Mouse (Mus musculus): Measurements from ENCODE around the gene Zkscan4. TPM values are rescaled to one million over a fixed set of nuclear protein-coding genes. Genes with fewer than 3 reads are reported as not detected.
A peak's percentile ranks its signal among the peaks of the same experiment; 100 is the strongest.
"Not testable (repeated sequence)": the region's sequence is repeated elsewhere in the genome, so short reads cannot be mapped to it uniquely, and the experiment has no call there.

Zkscan4 gene
- polyA plus RNA-seq, 1 experiment from 2014 or later = 3.2 TPM

DNA sequence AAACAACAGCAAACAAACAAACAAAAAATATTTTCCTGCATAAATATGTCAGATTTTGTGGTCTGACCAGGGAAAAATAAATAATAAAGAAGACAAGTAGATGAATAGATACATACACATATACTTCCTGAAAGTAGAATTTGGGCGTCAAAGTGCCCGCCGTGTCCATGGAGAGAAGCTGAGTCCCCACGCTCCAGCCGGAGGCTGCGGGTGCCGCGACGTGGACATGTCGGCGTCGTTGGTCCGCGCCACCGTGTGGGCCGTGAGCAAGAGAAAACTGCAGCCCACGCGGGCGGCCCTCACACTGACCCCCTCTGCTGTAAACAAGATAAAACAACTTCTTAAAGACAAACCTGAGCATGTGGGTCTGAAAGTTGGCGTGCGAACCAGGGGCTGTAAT lies 16.4 kb downstream of the Zkscan4 start, which contains the start of gene AK157302:
AK157302 (plus strand) TSS at position 144 of the 400 bp plus-strand sequence.
- H3K4me1 ChIP-seq (ENCODE audit: control insufficient read depth, insufficient read depth, low read length) = no peaks in the 10 kb centered on the region
- no peak for ATAC-seq (ENCODE audit: low FRiP score, low TSS enrichment)
- no peak within 1 kb of the TSS for H3K4me2 ChIP-seq (replicated peaks; ENCODE audit: low read depth, low read length)
- no peak within 1 kb of the TSS for H3K27ac ChIP-seq (ENCODE audit: low read depth, low read length)
- no peak within 1 kb of the TSS for H3K9ac ChIP-seq (ENCODE audit: low read depth, low read length)
- no peak within 1 kb of the TSS for H3K4me3 ChIP-seq (ENCODE audit: low read length)
- WGBS = 89% methylated on average over 21 of the region's 21 CpGs
- H3K36me3 ChIP-seq (ENCODE audit: control insufficient read depth, insufficient read depth, low read length) = no peaks in the 10 kb centered on the region
- H3K27me3 ChIP-seq (ENCODE audit: control insufficient read depth, insufficient read depth, low read length) = no peaks in the 10 kb centered on the region
- no peaks in the 10 kb centered on the region for H3K9me3 ChIP-seq (ENCODE audit: control insufficient read depth, low read length)

DNA sequence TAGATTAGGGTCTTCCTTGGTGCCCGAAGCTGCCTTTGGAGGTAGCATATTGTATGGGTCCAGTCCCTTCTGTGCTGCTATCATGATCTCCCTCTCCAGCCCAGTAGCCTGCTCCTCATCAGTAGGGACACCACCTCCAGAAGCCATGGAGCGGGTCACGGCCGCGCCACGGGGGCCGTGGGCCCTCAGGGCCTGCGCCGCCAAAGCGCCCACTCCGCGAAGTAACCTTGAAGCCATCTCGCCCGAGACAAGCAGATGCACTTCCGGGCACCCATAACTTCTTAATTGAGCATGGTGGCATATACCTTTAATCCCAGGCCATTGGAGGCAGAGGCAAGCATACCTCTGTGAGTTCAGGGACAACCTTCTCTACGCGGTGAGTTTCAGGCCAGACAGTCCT lies 22.5 kb downstream of the Zkscan4 start, which contains the start of gene Gm11273:
Gm11273 (minus strand) TSS at position 237 of the 400 bp plus-strand sequence.
- 97% methylated on average over 17 of the region's 17 CpGs for WGBS
- not testable (repeated sequence) for ATAC-seq (ENCODE audit: low FRiP score, low TSS enrichment); H3K9ac ChIP-seq (ENCODE audit: low read depth, low read length); H3K4me3 ChIP-seq (ENCODE audit: low read length); H3K27me3 ChIP-seq (ENCODE audit: control insufficient read depth, insufficient read depth, low read length); H3K4me1 ChIP-seq (ENCODE audit: control insufficient read depth, insufficient read depth, low read length); H3K4me2 ChIP-seq (replicated peaks; ENCODE audit: low read depth, low read length); H3K36me3 ChIP-seq (ENCODE audit: control insufficient read depth, insufficient read depth, low read length); H3K9me3 ChIP-seq (ENCODE audit: control insufficient read depth, low read length); H3K27ac ChIP-seq (ENCODE audit: low read depth, low read length)

DNA sequence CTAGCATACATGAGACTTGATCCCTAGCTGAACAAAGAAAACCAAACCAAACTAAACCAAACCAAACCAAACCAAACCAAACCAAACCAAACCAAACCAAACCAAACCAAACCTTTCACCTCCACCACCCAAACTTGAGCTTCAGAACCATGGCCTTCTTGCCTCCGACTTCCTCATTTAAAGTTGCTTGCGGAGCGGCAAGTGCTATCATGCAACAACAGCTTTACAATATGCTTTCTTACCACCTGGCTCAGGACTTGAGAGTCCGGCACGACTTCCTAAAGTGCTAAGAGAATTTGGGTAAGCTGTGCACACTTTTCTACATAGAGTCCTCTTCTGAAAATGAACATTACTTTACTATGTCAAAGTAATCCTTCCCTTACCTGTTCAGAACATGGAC lies 23.6 kb downstream of the Zkscan4 start:
- Histone ChIP-seq H3K36me3 (ENCODE audit: control insufficient read depth, insufficient read depth, low read length) (no peaks in the 10 kb centered on the region), H3K27me3 (ENCODE audit: control insufficient read depth, insufficient read depth, low read length) (no peaks in the 10 kb centered on the region), H3K4me3 (ENCODE audit: low read length) (no peak overlapping the region), H3K4me1 (ENCODE audit: control insufficient read depth, insufficient read depth, low read length) (no peaks in the 10 kb centered on the region), H3K9ac (ENCODE audit: low read depth, low read length) (no peak overlapping the region), H3K27ac (ENCODE audit: low read depth, low read length) (no peak overlapping the region), H3K9me3 (ENCODE audit: control insufficient read depth, low read length) (no peaks in the 10 kb centered on the region), H3K4me2 (replicated peaks; ENCODE audit: low read depth, low read length) (no peak overlapping the region)
- 81% methylated on average over 5 of the region's 5 CpGs for WGBS
- no peak for ATAC-seq (ENCODE audit: low FRiP score, low TSS enrichment)

DNA sequence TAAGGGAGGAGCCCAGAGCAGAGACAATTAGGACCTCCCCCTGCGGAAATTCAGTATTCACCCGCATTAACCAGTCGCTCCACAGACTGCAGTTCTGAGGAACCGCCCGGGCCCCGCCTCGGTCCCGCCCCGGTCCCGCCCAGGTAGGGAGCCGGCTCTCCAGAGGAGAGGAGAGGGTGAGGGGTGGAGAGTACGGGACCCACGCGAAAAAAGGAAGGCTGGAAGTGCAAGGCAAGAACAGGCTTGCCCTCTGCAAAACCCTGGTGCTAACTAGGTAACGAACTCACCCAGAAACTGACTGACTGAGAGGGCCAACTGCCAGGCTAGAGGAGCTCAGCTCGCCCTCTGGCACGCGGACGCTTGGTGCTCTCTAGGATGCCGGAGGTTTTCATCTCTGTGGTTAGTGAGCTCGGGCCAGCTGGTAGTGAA lies 27.5 kb downstream of the Zkscan4 start:
- H3K9me3 ChIP-seq (ENCODE audit: control insufficient read depth, low read length) = no peaks in the 10 kb centered on the region
- H3K9ac ChIP-seq (ENCODE audit: low read depth, low read length) = peak overlapping the region; percentile 53
- under 1% methylated on average over 21 of the region's 21 CpGs for WGBS

DNA sequence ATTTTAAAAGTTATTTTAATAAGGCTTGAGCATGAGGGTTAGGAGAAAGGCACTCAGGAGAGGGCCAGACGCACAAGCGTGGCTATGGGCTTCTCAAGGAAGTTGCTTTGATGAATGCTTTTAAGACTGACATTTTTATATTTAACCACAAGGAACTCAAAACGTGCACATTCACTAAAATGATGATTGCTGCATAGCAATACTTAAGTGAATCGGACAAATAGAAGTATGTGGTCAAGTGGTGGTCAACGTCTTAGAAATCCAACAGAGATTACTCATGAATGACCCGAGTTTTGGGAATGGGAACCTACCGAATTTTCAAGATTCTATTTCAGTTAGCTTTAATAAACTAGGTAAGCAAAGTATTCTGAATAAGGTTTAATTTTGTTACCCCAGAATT lies 51.4 kb downstream of the Zkscan4 start:
- H3K4me3 ChIP-seq (ENCODE audit: low read length) = peak overlapping the region; percentile 79
- no peaks in the 10 kb centered on the region for H3K4me1 ChIP-seq (ENCODE audit: control insufficient read depth, insufficient read depth, low read length)
- H3K27ac ChIP-seq (ENCODE audit: low read depth, low read length) = no peak overlapping the region
- ATAC-seq (ENCODE audit: low FRiP score, low TSS enrichment) = no peak
- H3K4me2 ChIP-seq (replicated peaks; ENCODE audit: low read depth, low read length) = peak overlapping the region; percentile 59
- no peaks in the 10 kb centered on the region for H3K27me3 ChIP-seq (ENCODE audit: control insufficient read depth, insufficient read depth, low read length)
- H3K9me3 ChIP-seq (ENCODE audit: control insufficient read depth, low read length) = no peaks in the 10 kb centered on the region
- peaks cover 18% of the 10 kb centered on the region for H3K36me3 ChIP-seq (ENCODE audit: control insufficient read depth, insufficient read depth, low read length)
- WGBS = 43% methylated on average over 7 of the region's 7 CpGs
- H3K9ac ChIP-seq (ENCODE audit: low read depth, low read length) = peak overlapping the region; percentile 44; the same call in 1 of the 2 replicates

More for the DNA sequence above, 27.5 kb downstream of the Zkscan4 start:
- H3K36me3 ChIP-seq (ENCODE audit: control insufficient read depth, insufficient read depth, low read length) = no peaks in the 10 kb centered on the region
- peak overlapping the region; percentile 58 for H3K4me3 ChIP-seq (ENCODE audit: low read length)
- H3K4me1 ChIP-seq (ENCODE audit: control insufficient read depth, insufficient read depth, low read length) = no peaks in the 10 kb centered on the region
- ATAC-seq (ENCODE audit: low FRiP score, low TSS enrichment) = peak; percentile 100
- H3K27ac ChIP-seq (ENCODE audit: low read depth, low read length) = peak overlapping the region; percentile 10; the same call in 1 of the 2 replicates
- H3K4me2 ChIP-seq (replicated peaks; ENCODE audit: low read depth, low read length) = peak overlapping the region; percentile 51
- H3K27me3 ChIP-seq (ENCODE audit: control insufficient read depth, insufficient read depth, low read length) = no peaks in the 10 kb centered on the region

DNA sequence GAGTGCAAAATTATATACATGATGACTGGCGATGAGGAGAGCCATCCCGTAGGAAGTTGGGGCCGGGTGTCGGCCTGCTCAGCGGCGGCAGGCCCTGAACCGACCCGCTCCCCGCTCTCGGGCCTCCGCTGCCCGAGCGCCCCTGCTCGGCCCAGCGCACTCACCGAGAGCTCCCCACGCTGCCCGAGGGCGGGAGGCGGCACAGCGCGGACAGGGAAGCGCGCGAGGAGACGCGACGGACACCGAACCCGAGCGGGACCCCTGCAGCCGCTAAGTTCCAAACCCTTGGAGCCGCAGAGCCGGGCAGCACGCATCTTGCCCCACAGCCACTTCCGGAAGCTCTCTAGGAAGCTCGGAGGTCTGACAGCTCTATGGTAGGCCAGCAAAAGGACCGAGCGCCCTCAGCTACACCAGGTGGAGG lies 52.1 kb downstream of the Zkscan4 start, which contains the start of gene Zkscan8:
Zkscan8 (minus strand) TSS at position 340 of the 421 bp plus-strand sequence.
- peak within 1 kb of the TSS; percentile 96 for H3K9ac ChIP-seq (ENCODE audit: low read depth, low read length)
- peak; percentile 99 for ATAC-seq (ENCODE audit: low FRiP score, low TSS enrichment)
- H3K27ac ChIP-seq (ENCODE audit: low read depth, low read length) = peak within 1 kb of the TSS; percentile 94
- no peaks in the 10 kb centered on the region for H3K9me3 ChIP-seq (ENCODE audit: control insufficient read depth, low read length)
- H3K36me3 ChIP-seq (ENCODE audit: control insufficient read depth, insufficient read depth, low read length) = peaks cover 13% of the 10 kb centered on the region
- under 1% methylated on average over 39 of the region's 39 CpGs for WGBS
- peak within 1 kb of the TSS; percentile 59 for H3K4me2 ChIP-seq (replicated peaks; ENCODE audit: low read depth, low read length)
- no peaks in the 10 kb centered on the region for H3K4me1 ChIP-seq (ENCODE audit: control insufficient read depth, insufficient read depth, low read length)
- H3K4me3 ChIP-seq (ENCODE audit: low read length) = peak within 1 kb of the TSS; percentile 79
- no peaks in the 10 kb centered on the region for H3K27me3 ChIP-seq (ENCODE audit: control insufficient read depth, insufficient read depth, low read length)

MicroRNA genes within 50 kb of the gene (microRNA counts, 519-probe panel; counts per million panel counts)
- 4,097 counts per million, percentile 24 among the panel's probes with 10 or more counts for microRNA mmu-miR-1896

Small RNA genes lying within 50 kb of the gene (microRNA-seq; reads per million reads assigned to microRNA genes)
- not detected for gene Mir1896

Other genes starting within 250 kb of the Zkscan4 start
- gene Gpx5, start 186.2 kb upstream of the Zkscan4 start, polyA plus RNA-seq (2014; fragmentation: Nextera tagmentation; extraction: Ambion mirVana) = not detected in 2 replicates
- gene Gpx6, start 166.8 kb upstream of the Zkscan4 start, polyA plus RNA-seq (2014; fragmentation: Nextera tagmentation; extraction: Ambion mirVana) = 3.4 and 3.9 TPM in 2 replicates
- gene Olfr1367, start 132.0 kb upstream of the Zkscan4 start, polyA plus RNA-seq (2014; fragmentation: Nextera tagmentation; extraction: Ambion mirVana) = not detected in 2 replicates
- gene Zscan12, start 116.1 kb upstream of the Zkscan4 start, polyA plus RNA-seq (2014; fragmentation: Nextera tagmentation; extraction: Ambion mirVana) = 10.9 and 15.5 TPM in 2 replicates
- 73.9 and 80.4 TPM in 2 replicates for gene Zkscan3, start 76.2 kb upstream of the Zkscan4 start, polyA plus RNA-seq (2014; fragmentation: Nextera tagmentation; extraction: Ambion mirVana)
- gene Pgbd1, start 37.8 kb upstream of the Zkscan4 start, polyA plus RNA-seq (2014; fragmentation: Nextera tagmentation; extraction: Ambion mirVana) = 3.4 and 4.9 TPM in 2 replicates
- gene Zscan26, start 25.2 kb upstream of the Zkscan4 start, polyA plus RNA-seq (2014; fragmentation: Nextera tagmentation; extraction: Ambion mirVana) = 23.5 and 27.6 TPM in 2 replicates
- 2.2 and 2.6 TPM in 2 replicates for gene Nkapl, start 10.4 kb upstream of the Zkscan4 start, polyA plus RNA-seq (2014; fragmentation: Nextera tagmentation; extraction: Ambion mirVana)
- not detected in 2 replicates for gene Gm10065, start 534 bp downstream of the Zkscan4 start, polyA plus RNA-seq (2014; fragmentation: Nextera tagmentation; extraction: Ambion mirVana)
- 0.23 and 0.34 TPM in 2 replicates for gene AK157302, start 16.3 kb downstream of the Zkscan4 start, polyA plus RNA-seq (2014; fragmentation: Nextera tagmentation; extraction: Ambion mirVana)
- 4.7 and 7.2 TPM in 2 replicates for gene Gm11273, start 22.5 kb downstream of the Zkscan4 start, polyA plus RNA-seq (2014; fragmentation: Nextera tagmentation; extraction: Ambion mirVana)
- gene Zkscan8, start 52.2 kb downstream of the Zkscan4 start, polyA plus RNA-seq (2014; fragmentation: Nextera tagmentation; extraction: Ambion mirVana) = 7.3 and 11.8 TPM in 2 replicates
- gene Olfr1366, start 63.9 kb downstream of the Zkscan4 start, polyA plus RNA-seq (2014; fragmentation: Nextera tagmentation; extraction: Ambion mirVana) = 0.18 and 0.20 TPM in 2 replicates
- 0.05 TPM in 1 of 2 replicates, not detected in the other for gene Olfr1535, start 81.0 kb downstream of the Zkscan4 start, polyA plus RNA-seq (2014; fragmentation: Nextera tagmentation; extraction: Ambion mirVana)
- gene Olfr1364, start 102.9 kb downstream of the Zkscan4 start, polyA plus RNA-seq (2014; fragmentation: Nextera tagmentation; extraction: Ambion mirVana) = not detected in 2 replicates
- not detected in 2 replicates for gene Olfr1362, start 135.1 kb downstream of the Zkscan4 start, polyA plus RNA-seq (2014; fragmentation: Nextera tagmentation; extraction: Ambion mirVana)
- gene Olfr11, start 163.6 kb downstream of the Zkscan4 start, polyA plus RNA-seq (2014; fragmentation: Nextera tagmentation; extraction: Ambion mirVana) = 0.07 TPM in 1 of 2 replicates, not detected in the other
- gene Olfr1361, start 184.5 kb downstream of the Zkscan4 start, polyA plus RNA-seq (2014; fragmentation: Nextera tagmentation; extraction: Ambion mirVana) = not detected in 2 replicates
- not detected in 2 replicates for gene Olfr1360, start 198.5 kb downstream of the Zkscan4 start, polyA plus RNA-seq (2014; fragmentation: Nextera tagmentation; extraction: Ambion mirVana)
- gene Olfr1359, start 219.2 kb downstream of the Zkscan4 start, polyA plus RNA-seq (2014; fragmentation: Nextera tagmentation; extraction: Ambion mirVana) = not detected in 2 replicates
- gene Hist1h2bl, start 237.2 kb downstream of the Zkscan4 start, polyA plus RNA-seq (2014; fragmentation: Nextera tagmentation; extraction: Ambion mirVana) = 3.3 and 5.5 TPM in 2 replicates
- gene Hist1h2ai, start 237.5 kb downstream of the Zkscan4 start, polyA plus RNA-seq (2014; fragmentation: Nextera tagmentation; extraction: Ambion mirVana) = 28.1 and 88.2 TPM in 2 replicates
- gene Hist1h3h, start 238.8 kb downstream of the Zkscan4 start, polyA plus RNA-seq (2014; fragmentation: Nextera tagmentation; extraction: Ambion mirVana) = 11.7 and 35.9 TPM in 2 replicates
- 6.8 and 12.6 TPM in 2 replicates for gene Hist1h2bm, start 243.1 kb downstream of the Zkscan4 start, polyA plus RNA-seq (2014; fragmentation: Nextera tagmentation; extraction: Ambion mirVana)

Measured in kidney, embryonic 14.5 days (tissue).